Mouse (Mus musculus): ENCODE measurements around the gene Vwde. TPM values are rescaled to one million over a fixed set of nuclear protein-coding genes. Genes with fewer than 3 reads are reported as not detected.

The Vwde gene
- not detected in 2 replicates for polyA plus RNA-seq (2015; fragmentation: Nextera tagmentation; extraction: Ambion mirVana)

GRCm38 (mm10) chr6:13224596-13225227, at the start of gene Vwde:
Gene Vwde, minus strand, starts transcription at chr6:13224965.

Other genes with a start within 250 kb of the Vwde start
- gene Tmem106b, start 155.2 kb downstream of the Vwde start, polyA plus RNA-seq (2015; fragmentation: Nextera tagmentation; extraction: Ambion mirVana): 36.6 and 39.7 TPM in 2 replicates